Mouse (Mus musculus) megakaryocyte, embryonic 14.5 days (primary cell): ENCODE measurements around the gene Thbs1.

Source experiments
- FLI1 ChIP-seq: IDR thresholded peaks from 2 replicates; pipeline ENCODE4 v1.6.1; 2012; ENCODE audit warnings: low read length, inconsistent platforms, mixed read lengths
- GATA1 ChIP-seq: IDR thresholded peaks from 3 replicates; pipeline ENCODE4 v1.6.1; 2012; ENCODE audit warnings: mixed read lengths, low read length, inconsistent platforms, borderline replicate concordance

DNA sequence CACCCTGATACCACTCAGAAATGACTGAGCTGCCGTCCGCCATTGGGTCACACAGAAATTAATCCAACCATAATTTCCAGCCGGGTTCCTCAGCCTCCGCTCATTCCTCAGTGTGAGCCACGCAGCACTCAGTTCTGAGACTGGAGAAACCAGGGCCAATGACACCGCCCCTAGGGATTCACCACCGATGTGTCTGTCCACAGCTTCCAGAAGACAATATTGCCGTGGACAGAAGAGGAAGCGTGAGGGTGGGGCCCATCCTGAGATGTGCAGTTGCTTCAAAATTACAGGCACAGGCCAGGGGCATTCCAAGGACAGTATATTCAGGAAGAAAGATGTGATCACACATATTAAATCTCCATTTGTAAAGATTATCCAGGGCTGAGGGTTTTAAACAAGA lies 25.4 kb downstream of the Thbs1 start:
- TF ChIP-seq GATA1 (no peak), FLI1 (no peak)
